Mouse (Mus musculus) CD4-positive, CD25-positive, alpha-beta regulatory T cell, adult 2 months (primary cell): ENCODE measurements around the gene Tnfrsf12a.
A peak's percentile ranks its signal among the peaks of the same experiment; 100 is the strongest.

Experiments used
- DNase-seq: peaks from one replicate; pipeline ENCODE4 v3.0.0-alpha.2; 2012; ENCODE audit warnings: low read depth, low spot score

Gene Tnfrsf12a

GRCm38 (mm10) chr17:23677236-23677679, at the start of gene Tnfrsf12a:
Gene Tnfrsf12a (minus strand): TSS chr17:23677468.
- peak; percentile 94 for DNase-seq

- no peak for DNase-seq
Measured at GRCm38 (mm10) chr17:23726758-23727142, 49.5 kb upstream of the Tnfrsf12a start.

GRCm38 (mm10) chr17:23725999-23726757, 48.9 kb upstream of the Tnfrsf12a start, which contains the start of gene Pkmyt1:
Gene Pkmyt1 (plus strand): TSS chr17:23726336.
- peak; percentile 97 for DNase-seq

- no peak for DNase-seq
Measured at GRCm38 (mm10) chr17:23725477-23725876, 48.2 kb upstream of the Tnfrsf12a start.

GRCm38 (mm10) chr17:23722376-23723125, 45.3 kb upstream of the Tnfrsf12a start, which contains the start of gene 1520401A03Rik:
Gene 1520401A03Rik (minus strand): TSS chr17:23722783.
- DNase-seq, result no peak

GRCm38 (mm10) chr17:23721886-23722285, 44.6 kb upstream of the Tnfrsf12a start:
- no peak for DNase-seq

- no peak for DNase-seq
Measured at GRCm38 (mm10) chr17:23719455-23719854, 42.2 kb upstream of the Tnfrsf12a start.

GRCm38 (mm10) chr17:23717003-23717402, 39.7 kb upstream of the Tnfrsf12a start:
- no peak for DNase-seq

GRCm38 (mm10) chr17:23706212-23706611, 28.9 kb upstream of the Tnfrsf12a start:
- DNase-seq, result peak; percentile 86

- DNase-seq, result no peak
Measured at GRCm38 (mm10) chr17:23705525-23706104, 28.3 kb upstream of the Tnfrsf12a start.

- DNase-seq, result no peak
Measured at GRCm38 (mm10) chr17:23704741-23705140, 27.5 kb upstream of the Tnfrsf12a start.

GRCm38 (mm10) chr17:23703301-23703700, 26.0 kb upstream of the Tnfrsf12a start:
- DNase-seq, result no peak

- DNase-seq, result peak; percentile 85
Measured at GRCm38 (mm10) chr17:23700079-23700478, 22.8 kb upstream of the Tnfrsf12a start.

- peak; percentile 36 for DNase-seq
Measured at GRCm38 (mm10) chr17:23699131-23700077, 22.1 kb upstream of the Tnfrsf12a start.

- no peak for DNase-seq
Measured at GRCm38 (mm10) chr17:23695801-23696200, 18.5 kb upstream of the Tnfrsf12a start.

- no peak for DNase-seq
Measured at GRCm38 (mm10) chr17:23694491-23694890, 17.2 kb upstream of the Tnfrsf12a start.

GRCm38 (mm10) chr17:23683856-23684672, 6.8 kb upstream of the Tnfrsf12a start, which contains the start of gene Cldn9:
Gene Cldn9 (minus strand): TSS chr17:23684026.
- no peak for DNase-seq

- DNase-seq, result no peak
Measured at GRCm38 (mm10) chr17:23683226-23683625, 6.0 kb upstream of the Tnfrsf12a start.

GRCm38 (mm10) chr17:23682530-23682929, 5.3 kb upstream of the Tnfrsf12a start:
- DNase-seq, result no peak

- no peak for DNase-seq
Measured at GRCm38 (mm10) chr17:23682092-23682491, 4.8 kb upstream of the Tnfrsf12a start.
